Mouse (Mus musculus) liver, adult 2 months (tissue): ENCODE data around the gene Zmiz1.

Source experiments
- CTCF ChIP-seq: fragments of 200-500 bp; IDR thresholded peaks from 2 replicates; pipeline ENCODE4 v1.5.1; 2011; ENCODE audit warnings: low read depth, low read length, control low read depth
- POLR2A ChIP-seq: fragments of 200-500 bp; IDR thresholded peaks from 2 replicates; pipeline ENCODE4 v1.6.1; 2011; ENCODE audit warnings: low read length, control low read depth; ENCODE audit not compliant: insufficient read depth; ENCODE audit errors: extremely low read depth

DNA sequence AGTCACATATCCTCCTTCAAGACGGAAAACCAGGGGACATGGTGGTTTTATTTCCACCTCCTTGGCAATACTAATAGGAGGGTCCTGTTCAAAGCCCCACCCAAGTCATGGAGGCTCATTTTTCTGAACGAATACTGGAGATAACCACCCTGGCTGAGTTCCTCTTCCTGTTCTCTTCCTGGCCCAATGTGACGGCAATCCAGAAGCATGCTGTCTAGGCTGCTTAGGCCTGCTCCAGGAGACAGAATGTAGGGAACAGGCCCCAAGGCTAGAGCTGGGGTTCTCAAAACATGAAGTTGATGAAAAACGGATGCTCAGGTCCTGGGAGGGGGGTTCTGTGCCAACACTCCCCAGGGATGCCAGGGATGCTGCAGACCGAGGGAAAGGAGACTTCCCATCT is 17.5 kb upstream of the Zmiz1 start:
- TF ChIP-seq POLR2A (no peak), CTCF (no peak)
